Comparison of ENCODE assay signal across 28 mouse cellular contexts in genomic region chr10:127208921-127209320, GRCm38 (mm10). TPM values are rescaled to one million over a fixed set of nuclear protein-coding genes. Genes with fewer than 3 reads are reported as not detected.
A peak's percentile ranks its signal among the peaks of the same experiment; 100 is the strongest.
DNase-seq lines count a peak whose midpoint lies in the region; ATAC-seq and TF ChIP-seq lines count a peak whose summit lies in the region.
"Had no signal": no experiment of that assay in that cellular context is flagged by ENCODE, and none has a peak within 500 bp of the region (broad histone marks: within the 10 kb centered on the region; RNA-seq: fewer than 3 reads in every experiment).

No protein-coding gene starts in this region.

- WGBS in heart, embryonic 13.5 days: 75% methylated on average over 4 of the region's 4 CpGs
- 83% methylated on average over 4 of the region's 4 CpGs for WGBS in liver, embryonic 14.5 days (ENCODE audit: insufficient replicate concordance)
- 88% methylated on average over 4 of the region's 4 CpGs for WGBS in forebrain, embryonic 14.5 days

- TF ChIP-seq EP300 in liver, embryonic 14.5 days (IDR thresholded peaks at IDR 0.05; ENCODE audit: low read depth): no peak

- no peak for ATAC-seq in heart, embryonic 13.5 days (ENCODE audit: extremely low read depth, insufficient number of reproducible peaks, low FRiP score, low TSS enrichment)
- no peak for ATAC-seq in G1E (ENCODE audit: extremely low read depth, insufficient number of reproducible peaks, low FRiP score, poor library complexity, severe bottlenecking)
- no peak for ATAC-seq in liver, embryonic 14.5 days (ENCODE audit: insufficient read depth)
- no peak for ATAC-seq in granulocyte monocyte progenitor cell, adult 5-6 weeks (replicated peaks; ENCODE audit: poor library complexity, severe bottlenecking)
- ATAC-seq in forebrain, embryonic 14.5 days: no peak
- ATAC-seq: CD4-positive, CD25-positive, alpha-beta regulatory T cell, adult 4 months; forebrain, postnatal 0 days; hindbrain, postnatal 0 days; intestine, postnatal 0 days; midbrain, embryonic 15.5 days had no signal

- intact Hi-C loops in heart, postnatal 10 days (cut with DNase I): no loop called here
- intact Hi-C loops in left cerebral cortex, adult 2 months (cut with DNase I): no loop called here
- intact Hi-C loops in left cerebral cortex, postnatal 10 days (cut with DNase I): no loop called here

- no peak for DNase-seq in heart, postnatal 10 days
- no peak for DNase-seq in left cerebral cortex, adult 2 months (ENCODE audit: extremely low spot score in 1 of 2, low spot score in 2 of 2)
- DNase-seq in left cerebral cortex, postnatal 10 days (ENCODE audit: extremely low spot score in 1 of 2, low spot score in 2 of 2): no peak
- DNase-seq in G1E (ENCODE audit: low spot score): no peak
- DNase-seq in liver, embryonic 14.5 days (ENCODE audit: low read depth in 3 of 3, low spot score in 3 of 3): no peak
- DNase-seq in forebrain, embryonic 14.5 days (ENCODE audit: low spot score): no peak
- DNase-seq: adrenal gland, postnatal 25 days; cerebellum, adult 9-10 months; forebrain, postnatal 0 days; kidney, postnatal 36 days; left cerebral cortex, postnatal 4 days; lung, postnatal 4 days; right cerebral cortex, postnatal 25 days; spleen, adult 18-20 months; thymus, postnatal 25 days had no signal

- TF ChIP-seq CTCF in left cerebral cortex, adult 2 months (IDR thresholded peaks at IDR 0.05): no peak
- no peak for TF ChIP-seq CTCF in G1E (IDR thresholded peaks at IDR 0.05; ENCODE audit: low read depth, low read length)
- no peak for TF ChIP-seq CTCF in liver, embryonic 14.5 days (IDR thresholded peaks at IDR 0.05; ENCODE audit: low read depth)

- no peaks in the 10 kb centered on the region for H3K27me3 ChIP-seq in heart, embryonic 13.5 days (replicated peaks)
- H3K27me3 ChIP-seq in G1E (ENCODE audit: insufficient read depth, low read length): no peaks in the 10 kb centered on the region
- H3K27me3 ChIP-seq in liver, embryonic 14.5 days (ENCODE audit: control insufficient read depth, insufficient read depth, low read length): no peaks in the 10 kb centered on the region
- H3K27me3 ChIP-seq in forebrain, embryonic 14.5 days (replicated peaks; ENCODE audit: control insufficient read depth, insufficient read depth, low read length): no peaks in the 10 kb centered on the region
- H3K27me3 ChIP-seq: embryonic facial prominence, embryonic 15.5 days; kidney, embryonic 15.5 days; limb, embryonic 15.5 days; midbrain, embryonic 15.5 days had no signal

- peak overlapping the region; percentile 84 for H3K4me2 ChIP-seq in heart, embryonic 13.5 days
- H3K4me2 ChIP-seq in liver, embryonic 14.5 days (ENCODE audit: low read depth): peak overlapping the region; percentile 88
- no peak overlapping the region for H3K4me2 ChIP-seq in forebrain, embryonic 14.5 days (ENCODE audit: low read length)
- H3K4me2 ChIP-seq: embryonic facial prominence, embryonic 15.5 days; limb, embryonic 15.5 days; midbrain, embryonic 15.5 days; neural tube, embryonic 13.5 days had no signal

- no peaks in the 10 kb centered on the region for H3K9me3 ChIP-seq in heart, embryonic 13.5 days
- H3K9me3 ChIP-seq in G1E (replicated peaks): no peaks in the 10 kb centered on the region
- no peaks in the 10 kb centered on the region for H3K9me3 ChIP-seq in liver, embryonic 14.5 days (ENCODE audit: control insufficient read depth, low read length)
- H3K9me3 ChIP-seq in forebrain, embryonic 14.5 days (replicated peaks; ENCODE audit: control insufficient read depth, low read length): no peaks in the 10 kb centered on the region
- H3K9me3 ChIP-seq: embryonic facial prominence, embryonic 15.5 days; forebrain, embryonic 10.5 days; heart, embryonic 10.5 days; kidney, embryonic 15.5 days; limb, embryonic 15.5 days; midbrain, embryonic 15.5 days; neural tube, embryonic 13.5 days had no signal

- 0 out of 2 replicates have a peak overlapping the region, but pooled peaks have one; percentile 50 for H3K9ac ChIP-seq in heart, embryonic 13.5 days
- peak overlapping the region; percentile 88 for H3K9ac ChIP-seq in liver, embryonic 14.5 days (replicated peaks)
- no peak overlapping the region for H3K9ac ChIP-seq in forebrain, embryonic 14.5 days (ENCODE audit: low read length)
- H3K9ac ChIP-seq: forebrain, postnatal 0 days; kidney, embryonic 15.5 days; limb, embryonic 15.5 days; midbrain, embryonic 15.5 days; neural tube, embryonic 13.5 days had no signal

- H3K4me3 ChIP-seq in heart, embryonic 13.5 days: no peak overlapping the region
- peak overlapping the region; percentile 78 for H3K4me3 ChIP-seq in left cerebral cortex, adult 2 months
- H3K4me3 ChIP-seq in G1E (ENCODE audit: low read depth, low read length): peak overlapping the region; percentile 92
- 0 out of 4 replicates have a peak overlapping the region, but pooled peaks of 1 of the 2 experiments have one; percentile 89 for H3K4me3 ChIP-seq in liver, embryonic 14.5 days (ENCODE audit: insufficient read depth in 1 of 2, low read depth in 2 of 2, low read length in 2 of 2)
- H3K4me3 ChIP-seq in forebrain, embryonic 14.5 days (ENCODE audit: low read depth, low read length): no peak overlapping the region
- H3K4me3 ChIP-seq: embryonic facial prominence, embryonic 15.5 days; forebrain, embryonic 10.5 days; heart, embryonic 10.5 days; limb, embryonic 15.5 days; midbrain, embryonic 15.5 days; myocyte; neural tube, embryonic 13.5 days had no signal

- peaks cover 25% of the 10 kb centered on the region for H3K4me1 ChIP-seq in heart, embryonic 13.5 days
- peaks cover 79% of the 10 kb centered on the region for H3K4me1 ChIP-seq in G1E (ENCODE audit: insufficient read depth, low read depth, low read length)
- H3K4me1 ChIP-seq in liver, embryonic 14.5 days (replicated peaks; ENCODE audit: control insufficient read depth in 2 of 2, insufficient read depth in 2 of 2, low read length in 1 of 2): peaks cover 39 to 50% of the 10 kb centered on the region in 2 experiments
- H3K4me1 ChIP-seq in forebrain, embryonic 14.5 days (ENCODE audit: control insufficient read depth, insufficient read depth, low read length): peaks cover 6% of the 10 kb centered on the region

- no peak overlapping the region for H3K27ac ChIP-seq in heart, embryonic 13.5 days (replicated peaks)
- H3K27ac ChIP-seq in left cerebral cortex, adult 2 months: peak overlapping the region; percentile 87
- peak overlapping the region; percentile 80 for H3K27ac ChIP-seq in liver, embryonic 14.5 days
- H3K27ac ChIP-seq in forebrain, embryonic 14.5 days (ENCODE audit: low read depth, low read length): no peak overlapping the region
- H3K27ac ChIP-seq: embryonic facial prominence, embryonic 15.5 days; forebrain, embryonic 10.5 days; heart, embryonic 10.5 days; hindbrain, postnatal 0 days; kidney, embryonic 15.5 days; limb, embryonic 15.5 days; midbrain, embryonic 15.5 days; neural tube, embryonic 13.5 days had no signal

- peaks cover 48% of the 10 kb centered on the region for H3K36me3 ChIP-seq in heart, embryonic 13.5 days
- H3K36me3 ChIP-seq in G1E (replicated peaks): peaks cover 67% of the 10 kb centered on the region
- H3K36me3 ChIP-seq in liver, embryonic 14.5 days (replicated peaks; ENCODE audit: control insufficient read depth, insufficient read depth, low read depth): peaks cover 54% of the 10 kb centered on the region
- H3K36me3 ChIP-seq in forebrain, embryonic 14.5 days (ENCODE audit: control insufficient read depth, insufficient read depth, low read length): peaks cover 41% of the 10 kb centered on the region

RNA-seq across cellular contexts. Expression of gene Pip4k2c, which starts 2.5 kb away (rescaled TPM):
- polyA plus RNA-seq in heart, embryonic 13.5 days (2015; fragmentation: Nextera tagmentation; extraction: Ambion mirVana): 23.2 and 23.8 TPM in 2 replicates
- 10 to 100 TPM; 26.4 to 28.7 TPM for total RNA-seq in heart, postnatal 10 days (2021)
- total RNA-seq in left cerebral cortex, adult 2 months (2021): 100 to 1,000 TPM; 113 to 115 TPM
- 10 to 100 TPM; 42.2 to 47.4 TPM for total RNA-seq in left cerebral cortex, postnatal 10 days (2021)
- total RNA-seq in G1E (2014; fragmentation: Nextera tagmentation) (136 and 141 TPM in 2 replicates), G1E (2017) (126 and 133 TPM in 2 replicates)
- 130 and 151 TPM in 2 replicates for polyA plus RNA-seq in G1E (2012)
- polyA plus RNA-seq in liver, embryonic 14.5 days (2012; rRNA removed): 28.2 and 31.2 TPM in 2 replicates
- polyA plus RNA-seq in liver, embryonic 14.5 days (2014; fragmentation: Nextera tagmentation; extraction: Ambion mirVana): 25.7 and 31.1 TPM in 2 replicates
- total RNA-seq in granulocyte monocyte progenitor cell, adult 5-6 weeks (2014; fragmentation: Nextera tagmentation): 12.1 and 13.6 TPM in 2 replicates
- 7.6 and 13.8 TPM in 2 replicates for total RNA-seq in granulocyte monocyte progenitor cell, adult 5-6 weeks (2017)
- polyA plus RNA-seq in forebrain, embryonic 14.5 days (2014; fragmentation: Nextera tagmentation; extraction: Ambion mirVana): 15.3 and 17.4 TPM in 2 replicates

RNA-seq across cellular contexts. Expression of gene Dtx3, which starts 13.4 kb away (rescaled TPM):
- 65.2 and 67.7 TPM in 2 replicates for polyA plus RNA-seq in heart, embryonic 13.5 days (2015; fragmentation: Nextera tagmentation; extraction: Ambion mirVana)
- total RNA-seq in heart, postnatal 10 days (2021): 10 to 100 TPM; 48.4 to 52.2 TPM
- 100 to 1,000 TPM; 207 to 223 TPM for total RNA-seq in left cerebral cortex, adult 2 months (2021)
- 100 to 1,000 TPM; 182 to 185 TPM for total RNA-seq in left cerebral cortex, postnatal 10 days (2021)
- 318 and 360 TPM in 2 replicates for total RNA-seq in G1E (2014; fragmentation: Nextera tagmentation)
- total RNA-seq in G1E (2017): 95.8 and 125 TPM in 2 replicates
- polyA plus RNA-seq in G1E (2012): 213 and 260 TPM in 2 replicates
- 35.9 and 38.6 TPM in 2 replicates for polyA plus RNA-seq in liver, embryonic 14.5 days (2012; rRNA removed)
- 11.2 and 15.0 TPM in 2 replicates for polyA plus RNA-seq in liver, embryonic 14.5 days (2014; fragmentation: Nextera tagmentation; extraction: Ambion mirVana)
- total RNA-seq in granulocyte monocyte progenitor cell, adult 5-6 weeks (2014; fragmentation: Nextera tagmentation): 51.9 and 54.4 TPM in 2 replicates
- 17.9 and 19.9 TPM in 2 replicates for total RNA-seq in granulocyte monocyte progenitor cell, adult 5-6 weeks (2017)
- polyA plus RNA-seq in forebrain, embryonic 14.5 days (2014; fragmentation: Nextera tagmentation; extraction: Ambion mirVana): 148 and 187 TPM in 2 replicates

RNA-seq across cellular contexts. Expression of gene Arhgef25, which starts 19.0 kb away (rescaled TPM):
- 21.4 and 21.6 TPM in 2 replicates for polyA plus RNA-seq in heart, embryonic 13.5 days (2015; fragmentation: Nextera tagmentation; extraction: Ambion mirVana)
- total RNA-seq in heart, postnatal 10 days (2021): 10 to 100 TPM; 20.8 to 21.0 TPM
- total RNA-seq in left cerebral cortex, adult 2 months (2021): 100 to 1,000 TPM; 198 to 208 TPM
- 10 to 100 TPM; 65.2 to 69.1 TPM for total RNA-seq in left cerebral cortex, postnatal 10 days (2021)
- 49.0 and 70.1 TPM in 2 replicates for total RNA-seq in G1E (2014; fragmentation: Nextera tagmentation)
- 43.0 and 51.4 TPM in 2 replicates for total RNA-seq in G1E (2017)
- polyA plus RNA-seq in G1E (2012): 98.4 and 120 TPM in 2 replicates
- 6.9 and 7.7 TPM in 2 replicates for polyA plus RNA-seq in liver, embryonic 14.5 days (2012; rRNA removed)
- 3.4 and 4.8 TPM in 2 replicates for polyA plus RNA-seq in liver, embryonic 14.5 days (2014; fragmentation: Nextera tagmentation; extraction: Ambion mirVana)
- total RNA-seq in granulocyte monocyte progenitor cell, adult 5-6 weeks (2014; fragmentation: Nextera tagmentation): 3.2 TPM in 1 of 2 replicates, not detected in the other
- total RNA-seq in granulocyte monocyte progenitor cell, adult 5-6 weeks (2017): 0.15 and 0.95 TPM in 2 replicates
- polyA plus RNA-seq in forebrain, embryonic 14.5 days (2014; fragmentation: Nextera tagmentation; extraction: Ambion mirVana): 21.4 and 22.9 TPM in 2 replicates

RNA-seq across cellular contexts. Expression of gene Slc26a10, which starts 28.5 kb away (rescaled TPM):
- 18.0 and 21.5 TPM in 2 replicates for polyA plus RNA-seq in heart, embryonic 13.5 days (2015; fragmentation: Nextera tagmentation; extraction: Ambion mirVana)
- 10 to 100 TPM; 40.8 to 48.0 TPM for total RNA-seq in heart, postnatal 10 days (2021)
- 1 to 10 TPM; 3.8 TPM for total RNA-seq in left cerebral cortex, adult 2 months (2021)
- total RNA-seq in left cerebral cortex, postnatal 10 days (2021): 1 to 10 TPM; 1.0 to 1.2 TPM
- total RNA-seq in G1E (2014; fragmentation: Nextera tagmentation) (8.4 and 10.1 TPM in 2 replicates), G1E (2017) (0.58 and 0.98 TPM in 2 replicates)
- 0.68 and 0.94 TPM in 2 replicates for polyA plus RNA-seq in G1E (2012)
- 1.5 and 1.7 TPM in 2 replicates for polyA plus RNA-seq in liver, embryonic 14.5 days (2012; rRNA removed)
- polyA plus RNA-seq in liver, embryonic 14.5 days (2014; fragmentation: Nextera tagmentation; extraction: Ambion mirVana): 0.75 and 1.3 TPM in 2 replicates
- total RNA-seq in granulocyte monocyte progenitor cell, adult 5-6 weeks (2014; fragmentation: Nextera tagmentation): 0.15 TPM in 1 of 2 replicates, not detected in the other
- 0.26 and 0.88 TPM in 2 replicates for total RNA-seq in granulocyte monocyte progenitor cell, adult 5-6 weeks (2017)
- polyA plus RNA-seq in forebrain, embryonic 14.5 days (2014; fragmentation: Nextera tagmentation; extraction: Ambion mirVana): 0.69 and 0.95 TPM in 2 replicates

RNA-seq across cellular contexts. Expression of gene B4galnt1, which starts 43.9 kb away (rescaled TPM):
- polyA plus RNA-seq in heart, embryonic 13.5 days (2015; fragmentation: Nextera tagmentation; extraction: Ambion mirVana): 1.2 and 1.7 TPM in 2 replicates
- 1 to 10 TPM; 3.6 to 3.8 TPM for total RNA-seq in heart, postnatal 10 days (2021)
- 100 to 1,000 TPM; 122 to 125 TPM for total RNA-seq in left cerebral cortex, adult 2 months (2021)
- 100 to 1,000 TPM; 105 to 107 TPM for total RNA-seq in left cerebral cortex, postnatal 10 days (2021)
- total RNA-seq in G1E (2014; fragmentation: Nextera tagmentation) (173 and 188 TPM in 2 replicates), G1E (2017) (65.0 and 66.7 TPM in 2 replicates)
- polyA plus RNA-seq in G1E (2012): 292 and 318 TPM in 2 replicates
- polyA plus RNA-seq in liver, embryonic 14.5 days (2012; rRNA removed): 9.9 and 10.4 TPM in 2 replicates
- 14.6 and 17.1 TPM in 2 replicates for polyA plus RNA-seq in liver, embryonic 14.5 days (2014; fragmentation: Nextera tagmentation; extraction: Ambion mirVana)
- 288 and 308 TPM in 2 replicates for total RNA-seq in granulocyte monocyte progenitor cell, adult 5-6 weeks (2014; fragmentation: Nextera tagmentation)
- 141 and 161 TPM in 2 replicates for total RNA-seq in granulocyte monocyte progenitor cell, adult 5-6 weeks (2017)
- 30.7 and 46.8 TPM in 2 replicates for polyA plus RNA-seq in forebrain, embryonic 14.5 days (2014; fragmentation: Nextera tagmentation; extraction: Ambion mirVana)

Comparison
In these comparisons a context has a peak if more than half of its experiments do, and no peak if none do; other contexts are left out.
1. H3K27ac ChIP-seq: peak in left cerebral cortex, adult 2 months (single experiment) and liver, embryonic 14.5 days (single experiment); none in heart, embryonic 13.5 days (single experiment) and forebrain, embryonic 14.5 days (single experiment).
2. H3K4me3 ChIP-seq: peak in left cerebral cortex, adult 2 months (single experiment) and G1E (single experiment); none in heart, embryonic 13.5 days (single experiment) and forebrain, embryonic 14.5 days (single experiment).
3. RNA of gene Arhgef25, which starts 19.0 kb away (total RNA-seq): 198 to 208 TPM in left cerebral cortex, adult 2 months, 43.0 to 70.1 TPM in G1E, 65.2 to 69.1 TPM in left cerebral cortex, postnatal 10 days and 20.8 to 21.0 TPM in heart, postnatal 10 days; 0.15 to 3.2 TPM in granulocyte monocyte progenitor cell, adult 5-6 weeks; every median in the first group is over 4 times any median in the second.